Mouse (Mus musculus): Measurements from ENCODE around the gene Mad1l1. TPM values are rescaled to one million over a fixed set of nuclear protein-coding genes. Genes with fewer than 3 reads are reported as not detected.

Gene Mad1l1
- polyA plus RNA-seq, 1 experiment from 2014 or later: 20.6 TPM

DNA sequence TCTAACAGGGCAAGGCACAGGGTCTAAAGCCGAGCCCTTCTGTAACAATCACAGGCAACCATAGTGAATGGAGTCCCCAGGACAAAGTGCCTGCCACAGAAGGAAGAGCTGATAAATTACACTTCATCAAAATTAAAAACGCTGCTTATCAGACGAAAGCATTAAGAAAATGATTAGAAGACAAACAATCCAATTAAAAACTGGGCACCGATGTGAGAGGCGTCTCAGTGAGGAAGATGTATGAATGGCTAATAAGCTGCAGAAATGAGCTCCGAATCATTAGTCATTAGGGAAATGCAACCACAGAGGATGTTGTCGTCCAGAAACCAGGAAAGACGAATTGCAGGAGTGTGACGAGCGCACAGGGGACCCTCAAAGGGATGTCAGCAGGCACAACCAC lies 240.3 kb downstream of the Mad1l1 start:
- Histone ChIP-seq H3K9ac (no peak overlapping the region), H3K27ac (no peak overlapping the region), H3K9me3 (replicated peaks) (no peaks in the 10 kb centered on the region), H3K27me3 (no peaks in the 10 kb centered on the region), H3K4me1 (replicated peaks) (no peaks in the 10 kb centered on the region), H3K4me3 (no peak overlapping the region), H3K4me2 (no peak overlapping the region), H3K36me3 (no peaks in the 10 kb centered on the region)
- no peak for ATAC-seq (replicated peaks; ENCODE audit: insufficient number of reproducible peaks, insufficient read depth, low FRiP score, low read depth)
- WGBS: 78% methylated on average over 10 of the region's 10 CpGs

DNA sequence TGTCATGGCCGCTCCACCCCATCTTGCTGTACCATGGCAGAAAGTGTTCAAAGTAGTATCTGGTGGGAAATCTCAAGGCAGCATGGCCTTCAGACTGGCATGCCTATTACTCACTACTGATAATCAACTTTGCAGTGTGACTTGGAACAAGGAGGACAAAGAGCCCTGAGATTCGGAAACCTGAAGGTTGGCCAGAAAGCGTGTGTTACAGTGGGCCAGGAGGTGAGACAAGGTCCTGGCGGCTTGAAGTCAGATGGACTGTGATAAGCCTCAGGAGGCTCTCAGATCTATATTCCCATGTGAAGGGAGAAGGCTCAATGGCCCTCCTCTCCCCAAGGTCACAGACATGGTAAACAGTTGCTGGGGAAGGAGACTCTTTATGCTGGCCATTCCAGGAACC lies 241.8 kb downstream of the Mad1l1 start:
- Histone ChIP-seq H3K4me2 (no peak overlapping the region), H3K9me3 (replicated peaks) (no peaks in the 10 kb centered on the region), H3K4me3 (no peak overlapping the region), H3K27ac (no peak overlapping the region), H3K4me1 (replicated peaks) (no peaks in the 10 kb centered on the region), H3K27me3 (no peaks in the 10 kb centered on the region), H3K9ac (no peak overlapping the region), H3K36me3 (no peaks in the 10 kb centered on the region)
- ATAC-seq (replicated peaks; ENCODE audit: insufficient number of reproducible peaks, insufficient read depth, low FRiP score, low read depth): no peak
- WGBS: 88% methylated on average over 4 of the region's 4 CpGs

DNA sequence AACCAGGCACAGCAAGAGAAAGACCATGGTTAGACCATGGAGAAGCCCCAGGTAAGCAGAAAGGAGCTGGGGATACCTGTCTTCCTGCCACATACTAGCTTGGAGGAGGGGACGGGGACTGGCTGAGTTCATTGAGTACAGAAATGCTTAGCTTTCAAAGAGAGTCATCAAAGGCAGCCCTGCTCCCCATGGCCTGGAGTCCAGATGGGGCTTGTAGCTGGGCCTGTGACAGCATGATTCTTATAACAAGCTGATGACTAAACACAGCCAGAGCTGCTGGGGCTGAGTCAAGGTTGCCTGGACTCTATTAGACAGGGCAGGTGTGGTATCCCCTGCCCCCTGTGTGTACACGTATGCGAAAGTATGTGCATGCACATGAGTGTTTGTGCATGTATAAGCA lies 242.9 kb downstream of the Mad1l1 start:
- H3K4me2 ChIP-seq: no peak overlapping the region
- no peaks in the 10 kb centered on the region for H3K4me1 ChIP-seq (replicated peaks)
- H3K36me3 ChIP-seq: no peaks in the 10 kb centered on the region
- no peak overlapping the region for H3K27ac ChIP-seq
- no peaks in the 10 kb centered on the region for H3K9me3 ChIP-seq (replicated peaks)
- WGBS: 96% methylated on average over 3 of the region's 3 CpGs
- no peaks in the 10 kb centered on the region for H3K27me3 ChIP-seq
- no peak overlapping the region for H3K4me3 ChIP-seq
- no peak overlapping the region for H3K9ac ChIP-seq
- no peak for ATAC-seq (replicated peaks; ENCODE audit: insufficient number of reproducible peaks, insufficient read depth, low FRiP score, low read depth)

DNA sequence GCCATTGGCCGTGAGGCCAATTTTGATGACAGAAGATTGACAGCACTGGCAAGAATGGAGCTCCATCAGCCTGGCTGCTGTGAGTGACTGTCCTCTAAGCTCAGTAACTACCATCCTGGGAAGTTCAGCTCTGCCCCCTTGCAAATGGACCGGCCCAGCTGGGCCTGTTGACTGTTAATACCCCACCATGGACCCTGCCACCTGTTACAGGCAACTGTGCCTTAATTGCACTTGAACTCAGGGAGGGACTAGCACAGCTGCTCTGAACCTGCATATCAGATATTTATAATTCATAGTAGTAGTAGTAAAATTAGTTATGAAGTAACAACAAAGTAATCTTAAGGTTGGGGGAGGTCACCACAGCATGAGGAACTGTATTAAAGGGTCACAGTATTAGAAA lies 244.9 kb downstream of the Mad1l1 start:
- Histone ChIP-seq H3K4me3 (no peak overlapping the region), H3K4me1 (replicated peaks) (no peaks in the 10 kb centered on the region), H3K27me3 (no peaks in the 10 kb centered on the region), H3K27ac (no peak overlapping the region), H3K9ac (no peak overlapping the region), H3K36me3 (no peaks in the 10 kb centered on the region), H3K9me3 (replicated peaks) (no peaks in the 10 kb centered on the region), H3K4me2 (no peak overlapping the region)
- no peak for ATAC-seq (replicated peaks; ENCODE audit: insufficient number of reproducible peaks, insufficient read depth, low FRiP score, low read depth)
- 89% methylated on average over 2 of the region's 2 CpGs for WGBS

DNA sequence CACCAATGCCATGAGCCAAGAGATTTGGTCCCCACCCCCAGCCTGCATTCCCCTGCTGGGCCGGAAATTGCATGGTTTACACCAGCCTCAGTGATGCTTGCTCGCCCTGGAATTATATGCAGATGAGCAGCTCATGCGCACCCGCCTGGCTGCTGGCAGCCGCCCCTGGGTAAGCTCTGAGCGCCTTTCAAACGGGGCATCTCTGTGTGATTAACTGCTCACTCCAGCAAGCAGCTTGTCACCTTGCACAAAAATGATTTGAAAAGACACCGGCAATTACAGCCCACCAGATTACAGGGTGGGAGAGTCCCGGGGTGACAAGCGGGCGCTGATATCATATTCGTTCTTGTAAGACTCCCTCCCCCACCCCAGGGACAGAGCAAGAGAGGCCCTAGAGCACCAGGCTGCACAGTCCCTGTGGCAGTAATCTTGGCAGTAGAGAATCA lies 247.7 kb downstream of the Mad1l1 start:
- no peak overlapping the region for H3K4me2 ChIP-seq
- H3K9ac ChIP-seq: no peak overlapping the region
- 39% methylated on average over 12 of the region's 12 CpGs for WGBS
- no peaks in the 10 kb centered on the region for H3K4me1 ChIP-seq (replicated peaks)
- H3K9me3 ChIP-seq (replicated peaks): no peaks in the 10 kb centered on the region
- no peak for ATAC-seq (replicated peaks; ENCODE audit: insufficient number of reproducible peaks, insufficient read depth, low FRiP score, low read depth)
- H3K36me3 ChIP-seq: no peaks in the 10 kb centered on the region
- no peak overlapping the region for H3K27ac ChIP-seq
- no peak overlapping the region for H3K4me3 ChIP-seq
- no peaks in the 10 kb centered on the region for H3K27me3 ChIP-seq

DNA sequence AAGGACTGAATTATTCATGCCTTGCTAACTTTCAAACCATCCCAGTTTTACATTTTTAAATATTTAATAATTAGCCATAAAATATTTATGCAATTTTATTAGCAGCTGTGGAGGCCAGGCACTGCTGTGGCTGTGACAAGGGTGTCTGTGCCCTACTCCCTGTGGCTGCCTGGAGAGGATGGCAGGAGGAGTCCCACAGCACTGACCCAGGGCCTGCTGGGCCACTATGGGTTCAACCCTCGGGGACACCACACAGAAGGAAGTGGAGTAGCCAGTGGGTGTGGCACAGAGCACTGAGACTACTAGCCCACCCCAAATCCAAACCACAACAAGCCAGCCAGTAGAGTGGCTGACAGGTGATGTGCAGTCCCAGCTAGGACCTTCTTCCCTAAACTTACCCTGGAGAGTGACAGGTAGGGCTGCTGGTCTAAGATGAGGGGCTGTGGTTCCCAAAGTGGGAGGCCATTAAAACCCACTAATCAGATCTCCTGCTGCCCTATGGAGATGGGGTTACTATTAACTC lies 248.1 kb downstream of the Mad1l1 start:
- H3K4me3 ChIP-seq: no peak overlapping the region
- H3K36me3 ChIP-seq: no peaks in the 10 kb centered on the region
- H3K9ac ChIP-seq: no peak overlapping the region
- no peak overlapping the region for H3K27ac ChIP-seq
- no peaks in the 10 kb centered on the region; the same call in 1 of the 2 replicates for H3K4me1 ChIP-seq (replicated peaks)
- no peak overlapping the region for H3K4me2 ChIP-seq
- H3K27me3 ChIP-seq: no peaks in the 10 kb centered on the region
- 40% methylated on average over 1 of the region's 1 CpGs for WGBS
- H3K9me3 ChIP-seq (replicated peaks): no peaks in the 10 kb centered on the region
- ATAC-seq (replicated peaks; ENCODE audit: insufficient number of reproducible peaks, insufficient read depth, low FRiP score, low read depth): no peak

DNA sequence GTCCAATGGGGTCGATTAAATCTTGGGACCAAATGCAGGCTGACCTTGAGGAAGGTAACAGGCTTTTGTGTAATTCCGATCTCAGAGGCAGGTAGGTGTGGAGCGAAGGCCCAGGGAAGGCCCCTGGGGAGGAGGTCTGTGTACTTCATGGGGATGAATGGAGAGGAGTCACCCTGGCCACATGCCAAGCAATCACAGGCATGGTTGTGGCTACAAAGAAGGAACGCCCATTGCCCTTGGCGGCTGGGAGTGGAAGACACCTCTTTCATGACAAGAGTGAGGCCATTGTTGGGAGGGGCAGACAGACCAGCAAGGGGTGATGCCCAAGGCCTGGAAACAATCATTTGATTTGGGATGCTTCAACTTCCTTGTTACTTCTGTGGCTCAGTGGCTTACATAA lies 252.8 kb downstream of the Mad1l1 start:
- no peaks in the 10 kb centered on the region; the same call in 1 of the 2 replicates for H3K4me1 ChIP-seq (replicated peaks)
- no peaks in the 10 kb centered on the region for H3K9me3 ChIP-seq (replicated peaks)
- 76% methylated on average over 5 of the region's 5 CpGs for WGBS
- no peak overlapping the region for H3K4me2 ChIP-seq
- H3K9ac ChIP-seq: no peak overlapping the region
- no peak overlapping the region for H3K4me3 ChIP-seq
- no peak overlapping the region for H3K27ac ChIP-seq
- no peak for ATAC-seq (replicated peaks; ENCODE audit: insufficient number of reproducible peaks, insufficient read depth, low FRiP score, low read depth)
- no peaks in the 10 kb centered on the region for H3K27me3 ChIP-seq
- H3K36me3 ChIP-seq: no peaks in the 10 kb centered on the region

DNA sequence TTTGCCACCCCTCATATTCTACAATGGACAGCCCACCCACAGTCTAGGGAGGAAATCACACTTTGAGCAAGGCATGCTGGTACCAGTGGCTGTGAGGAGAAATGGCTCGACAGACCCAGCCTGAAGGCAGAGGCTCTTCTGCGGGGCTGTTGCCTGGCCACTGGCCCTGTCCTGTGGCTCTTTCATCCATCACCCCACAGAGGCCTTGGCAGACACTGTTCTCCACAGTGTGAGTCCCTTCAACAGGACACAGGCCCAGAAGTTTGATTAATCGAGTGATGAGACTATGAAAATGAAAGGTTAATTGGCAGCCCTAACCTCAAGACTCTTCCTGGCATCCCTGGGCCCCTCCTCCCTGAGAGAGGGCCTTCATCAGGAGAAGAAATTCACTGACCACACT lies 253.3 kb downstream of the Mad1l1 start:
- Histone ChIP-seq H3K36me3 (no peaks in the 10 kb centered on the region), H3K27me3 (no peaks in the 10 kb centered on the region), H3K4me3 (no peak overlapping the region), H3K4me1 (replicated peaks) (no peaks in the 10 kb centered on the region; the same call in 1 of the 2 replicates), H3K9me3 (replicated peaks) (no peaks in the 10 kb centered on the region), H3K9ac (no peak overlapping the region), H3K27ac (no peak overlapping the region), H3K4me2 (no peak overlapping the region)
- 58% methylated on average over 3 of the region's 3 CpGs for WGBS
- no peak for ATAC-seq (replicated peaks; ENCODE audit: insufficient number of reproducible peaks, insufficient read depth, low FRiP score, low read depth)

DNA sequence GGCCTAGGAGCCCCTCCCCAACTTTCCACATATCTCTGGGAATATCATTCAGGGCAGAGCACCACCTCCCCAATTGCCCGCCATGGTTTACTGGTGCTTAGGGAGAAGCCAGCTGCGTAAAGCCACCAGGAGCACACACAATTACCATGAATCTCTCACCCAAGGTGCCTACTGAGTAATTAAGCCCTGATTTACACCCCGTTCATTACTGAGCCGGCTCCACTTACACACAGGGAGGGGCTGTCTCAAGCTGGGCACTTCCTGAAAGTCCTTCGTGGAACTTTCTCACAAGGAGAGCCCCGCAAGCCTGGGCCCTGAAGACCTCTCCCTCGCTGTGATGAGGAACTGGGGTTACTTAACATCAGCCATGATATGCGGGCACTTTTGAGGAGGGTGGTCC lies 254.6 kb downstream of the Mad1l1 start:
- Histone ChIP-seq H3K4me1 (replicated peaks) (no peaks in the 10 kb centered on the region; the same call in none of the 2 replicates), H3K27me3 (no peaks in the 10 kb centered on the region), H3K36me3 (no peaks in the 10 kb centered on the region), H3K27ac (no peak overlapping the region), H3K9ac (no peak overlapping the region), H3K4me2 (no peak overlapping the region), H3K4me3 (no peak overlapping the region), H3K9me3 (replicated peaks) (no peaks in the 10 kb centered on the region)
- ATAC-seq (replicated peaks; ENCODE audit: insufficient number of reproducible peaks, insufficient read depth, low FRiP score, low read depth): no peak
- 76% methylated on average over 8 of the region's 8 CpGs for WGBS

DNA sequence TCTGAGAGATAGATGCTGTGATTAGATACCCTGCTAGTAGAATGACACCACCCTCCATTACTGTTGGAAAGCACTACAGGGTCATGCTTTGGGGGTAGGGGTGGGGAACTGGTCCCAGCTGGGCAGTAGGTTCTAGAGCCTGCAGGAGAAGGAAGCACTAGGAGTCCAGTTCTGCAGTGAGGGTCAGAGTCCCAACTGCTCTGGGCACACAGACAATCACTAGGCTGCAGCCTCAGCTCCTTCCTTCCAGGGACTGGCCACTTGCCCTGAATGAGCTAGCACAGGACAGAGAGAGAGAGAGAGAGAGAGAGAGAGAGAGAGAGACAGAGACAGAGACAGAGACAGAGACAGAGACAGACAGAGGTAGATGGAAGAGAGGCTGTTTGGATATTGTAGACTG lies 255.1 kb downstream of the Mad1l1 start:
- no peak for ATAC-seq (replicated peaks; ENCODE audit: insufficient number of reproducible peaks, insufficient read depth, low FRiP score, low read depth)

DNA sequence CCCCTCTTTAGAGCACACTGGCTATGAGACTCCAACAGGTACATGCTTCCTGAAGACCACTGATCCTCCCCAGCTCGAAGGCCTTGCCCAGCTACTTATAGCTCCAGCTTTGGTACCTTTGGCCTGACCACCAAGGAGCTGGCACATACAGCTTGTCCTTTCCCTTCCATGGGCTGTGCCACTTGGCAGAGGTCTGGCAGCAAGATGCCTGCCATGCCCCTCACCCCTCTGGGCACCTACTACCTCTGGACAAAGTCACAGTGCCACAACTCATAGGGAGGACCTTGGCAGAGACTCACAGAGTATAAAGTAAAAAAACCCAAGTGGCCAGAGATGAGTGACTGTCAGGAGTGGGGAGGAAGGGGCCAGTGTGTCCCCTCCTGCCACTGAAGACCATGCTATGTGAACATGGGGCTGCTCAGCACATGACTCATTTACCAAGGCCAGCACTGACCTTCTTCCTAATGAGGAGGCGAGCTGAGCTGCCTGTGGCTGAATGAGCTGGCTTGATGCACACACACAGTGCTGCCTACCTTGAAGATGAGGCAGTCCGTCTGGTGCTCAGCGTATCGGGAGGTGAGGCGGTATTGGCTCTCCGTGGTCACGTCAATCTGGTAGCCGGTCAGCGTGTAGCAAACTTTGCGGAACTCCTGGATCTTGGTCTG lies 255.9 kb downstream of the Mad1l1 start:
- Histone ChIP-seq H3K9ac (no peak overlapping the region), H3K9me3 (replicated peaks) (no peaks in the 10 kb centered on the region), H3K4me1 (replicated peaks) (peaks cover 4% of the 10 kb centered on the region), H3K4me3 (no peak overlapping the region), H3K36me3 (no peaks in the 10 kb centered on the region), H3K27ac (no peak overlapping the region), H3K27me3 (no peaks in the 10 kb centered on the region), H3K4me2 (no peak overlapping the region)
- no peak for ATAC-seq (replicated peaks; ENCODE audit: insufficient number of reproducible peaks, insufficient read depth, low FRiP score, low read depth)
- 95% methylated on average over 11 of the region's 11 CpGs for WGBS

More for the DNA sequence above, 255.1 kb downstream of the Mad1l1 start:
- H3K27ac ChIP-seq: no peak overlapping the region
- H3K9me3 ChIP-seq (replicated peaks): no peaks in the 10 kb centered on the region
- H3K4me3 ChIP-seq: no peak overlapping the region
- no peaks in the 10 kb centered on the region for H3K27me3 ChIP-seq
- H3K4me1 ChIP-seq (replicated peaks): peaks cover 3% of the 10 kb centered on the region
- H3K4me2 ChIP-seq: no peak overlapping the region
- H3K9ac ChIP-seq: no peak overlapping the region
- no peaks in the 10 kb centered on the region for H3K36me3 ChIP-seq

DNA sequence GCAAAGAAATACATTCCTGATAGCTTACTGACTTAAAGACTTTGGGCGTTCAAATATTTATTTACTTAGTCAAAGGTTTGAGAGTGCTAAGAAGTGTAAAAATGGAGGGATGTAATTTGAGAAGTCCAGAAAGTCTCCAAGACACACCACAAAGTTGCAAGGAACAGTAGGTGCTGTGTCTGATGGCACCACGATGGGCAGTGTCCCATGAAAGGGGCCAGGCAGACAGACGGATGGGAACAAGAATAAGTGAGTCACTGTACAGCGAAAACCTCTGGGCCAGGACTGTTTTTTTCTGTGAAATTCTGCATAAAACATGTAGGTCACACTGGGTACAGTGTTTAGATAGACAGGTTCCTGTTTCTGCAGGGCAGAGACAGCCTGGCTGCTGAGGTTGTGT lies 256.8 kb downstream of the Mad1l1 start:
- ATAC-seq (replicated peaks; ENCODE audit: insufficient number of reproducible peaks, insufficient read depth, low FRiP score, low read depth): no peak
- Histone ChIP-seq H3K27ac (no peak overlapping the region), H3K4me3 (no peak overlapping the region), H3K9ac (no peak overlapping the region), H3K27me3 (no peaks in the 10 kb centered on the region), H3K9me3 (replicated peaks) (no peaks in the 10 kb centered on the region), H3K4me1 (replicated peaks) (peaks cover 4% of the 10 kb centered on the region), H3K36me3 (no peaks in the 10 kb centered on the region), H3K4me2 (no peak overlapping the region)
- 84% methylated on average over 4 of the region's 4 CpGs for WGBS
